Mouse (Mus musculus): ENCODE data around the gene Tekt4.

- TF ChIP-seq CTCF (IDR thresholded peaks at IDR 0.05; ENCODE audit: borderline replicate concordance, insufficient read depth, low read depth, low read length) (no peak), POLR2A (IDR thresholded peaks at IDR 0.05; ENCODE audit: borderline replicate concordance, insufficient read depth, low read length) (no peak)
Observed at GRCm38 (mm10) chr17:25497013-25497412, 42.6 kb downstream of the Tekt4 start, which contains the start of gene Sstr5.

Measured in cerebellum, adult 2 months (tissue).